Mouse (Mus musculus) bone marrow, adult 2 months (tissue): Measurements from ENCODE around the gene Anks1b. TPM values are rescaled to one million over a fixed set of nuclear protein-coding genes. Genes with fewer than 3 reads are reported as not detected.

Experiments used
- H3K27ac ChIP-seq: fragments of 200-500 bp; 2 replicates; pipeline ENCODE4 v1.5.1; 2012; ENCODE audit warnings: low read depth, mild to moderate bottlenecking, control low read depth, inconsistent platforms, low read length; ENCODE audit not compliant: control insufficient read depth, poor library complexity, insufficient read depth
- H3K4me1 ChIP-seq: fragments of 200-500 bp; 2 replicates; pipeline ENCODE4 v1.6.1; 2011; ENCODE audit warnings: low read length; ENCODE audit not compliant: control insufficient read depth, insufficient read depth
- H3K4me3 ChIP-seq: fragments of 200-500 bp; replicated peaks from 2 replicates; pipeline ENCODE3; 2011; ENCODE audit warnings: mild to moderate bottlenecking, low read depth, low read length, control low read depth; ENCODE audit not compliant: control insufficient read depth
- CTCF ChIP-seq: fragments of 200-500 bp; IDR thresholded peaks from 2 replicates; pipeline ENCODE4 v1.5.1; 2011; ENCODE audit warnings: low read length, control low read depth; ENCODE audit not compliant: control insufficient read depth, insufficient read depth
- POLR2A ChIP-seq: fragments of 200-500 bp; IDR thresholded peaks from 2 replicates; pipeline ENCODE4 v1.6.1; 2011; ENCODE audit warnings: low read depth, mild to moderate bottlenecking, control low read depth, low read length, borderline replicate concordance; ENCODE audit not compliant: control insufficient read depth
- WGBS: fragments of 180-500 bp; shearing (Covaris S2); methylation state at CpG from one replicate; pipeline ENCODE4 v1.1.7; 2018; 5-methylcytosine and 5-hydroxymethylcytosine counted together
- polyA plus RNA-seq: library from polyadenylated mRNA; stranded (reverse); fragments of >200 nt; gene quantifications from 2 replicates; pipeline ENCODE4 v1.2.4, GENCODE M21; 2011; ENCODE audit warnings: low replicate concordance; ENCODE audit not compliant: missing spikeins, insufficient read depth, insufficient read length

Gene Anks1b
- polyA plus RNA-seq, 1 experiment = not detected

GRCm38 (mm10) chr10:90697413-90697812, 824.1 kb downstream of the Anks1b start:
- 55% methylated on average over 8 of the region's 8 CpGs for WGBS
- TF ChIP-seq POLR2A = no peak
- TF ChIP-seq CTCF = no peak

GRCm38 (mm10) chr10:90699211-90699610, 825.9 kb downstream of the Anks1b start:
- 84% methylated on average over 12 of the region's 12 CpGs for WGBS

More at GRCm38 (mm10) chr10:90697413-90697812, 824.1 kb downstream of the Anks1b start:
- Histone ChIP-seq H3K27ac (no peak overlapping the region), H3K4me3 (no peak overlapping the region), H3K4me1 (no peaks in the 10 kb centered on the region)

DNA sequence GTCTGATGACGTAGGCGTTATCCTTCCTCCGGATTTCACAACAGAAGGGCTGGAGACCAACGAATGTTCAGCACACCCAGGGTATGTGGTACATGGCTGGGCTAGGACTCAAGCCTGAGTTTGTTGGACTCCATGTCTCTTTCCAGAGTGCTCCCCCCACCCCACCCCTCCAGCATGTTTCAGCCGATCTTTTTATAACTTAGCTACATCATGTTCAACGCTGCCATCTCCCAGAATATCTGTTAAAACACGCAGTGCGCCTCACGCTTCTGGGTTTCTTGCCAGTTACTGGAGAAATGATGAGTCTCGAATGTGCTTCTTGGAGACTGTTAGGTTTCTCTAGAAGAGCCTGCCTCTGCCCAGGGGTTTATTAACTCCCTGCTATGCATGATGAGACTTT, 831.3 kb downstream of the Anks1b start:
- TF ChIP-seq CTCF = no peak
- TF ChIP-seq POLR2A = no peak
- 78% methylated on average over 10 of the region's 10 CpGs for WGBS
- Histone ChIP-seq H3K27ac (no peak overlapping the region), H3K4me3 (no peak overlapping the region), H3K4me1 (no peaks in the 10 kb centered on the region)

More at GRCm38 (mm10) chr10:90699211-90699610, 825.9 kb downstream of the Anks1b start:
- Histone ChIP-seq H3K27ac (no peak overlapping the region), H3K4me1 (no peaks in the 10 kb centered on the region), H3K4me3 (no peak overlapping the region)
- TF ChIP-seq POLR2A (no peak), CTCF (no peak)

- WGBS = 68% methylated on average over 11 of the region's 11 CpGs
- H3K4me3 ChIP-seq = no peak overlapping the region
- no peak overlapping the region for H3K27ac ChIP-seq
- TF ChIP-seq POLR2A (no peak), CTCF (no peak)
- H3K4me1 ChIP-seq = no peaks in the 10 kb centered on the region
Measured at GRCm38 (mm10) chr10:90708822-90709601, 835.7 kb downstream of the Anks1b start.

DNA sequence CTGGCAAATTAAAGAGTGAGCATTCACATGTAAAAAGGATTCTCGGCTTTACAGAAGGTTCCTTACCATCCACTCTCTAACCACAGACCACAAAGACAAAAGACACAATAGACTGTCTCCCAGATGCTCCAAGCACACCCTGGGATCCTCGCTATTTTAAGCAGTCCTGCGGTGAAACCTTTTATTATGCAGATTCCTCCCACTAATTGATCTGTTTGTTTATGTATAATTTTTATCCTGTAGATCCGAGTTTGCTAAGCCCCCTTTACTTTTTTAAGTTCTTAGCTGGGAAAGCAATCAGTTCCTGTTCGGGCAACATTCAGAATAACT, 836.3 kb downstream of the Anks1b start:
- no peak overlapping the region for H3K4me3 ChIP-seq
- WGBS = 36% methylated on average over 5 of the region's 5 CpGs
- H3K27ac ChIP-seq = no peak overlapping the region
- TF ChIP-seq CTCF = no peak
- TF ChIP-seq POLR2A = no peak
- no peaks in the 10 kb centered on the region for H3K4me1 ChIP-seq

- 54% methylated on average over 11 of the region's 11 CpGs for WGBS
- no peaks in the 10 kb centered on the region for H3K4me1 ChIP-seq
- no peak overlapping the region for H3K4me3 ChIP-seq
- no peak for TF ChIP-seq CTCF
- no peak for TF ChIP-seq POLR2A
- no peak overlapping the region for H3K27ac ChIP-seq
Measured at GRCm38 (mm10) chr10:90717961-90718360, 844.7 kb downstream of the Anks1b start.

DNA sequence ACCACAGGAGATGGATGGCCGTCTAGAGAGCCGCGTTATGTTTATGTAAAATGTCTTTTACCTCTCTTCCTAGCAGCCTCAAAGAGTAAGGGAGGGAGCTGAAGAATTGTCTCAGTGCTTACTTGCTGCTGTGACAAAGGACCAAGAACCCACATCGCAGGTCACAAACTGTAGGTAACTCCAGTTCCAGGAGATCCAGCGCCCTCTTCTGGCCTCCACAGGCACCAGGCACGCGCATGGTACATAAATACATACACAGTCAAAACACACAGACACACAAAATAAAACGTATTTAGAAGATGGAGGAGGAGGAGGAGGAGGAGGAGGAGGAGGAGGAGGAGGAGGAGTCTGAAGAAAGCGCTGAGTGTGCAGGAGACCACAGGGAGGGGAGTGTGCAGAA, 845.4 kb downstream of the Anks1b start:
- whole genome bisulfite sequencing = 83% methylated on average over 9 of the region's 9 CpGs
- TF ChIP-seq CTCF (no peak), POLR2A (no peak)
- Histone ChIP-seq H3K4me1 (no peaks in the 10 kb centered on the region), H3K4me3 (no peak overlapping the region), H3K27ac (no peak overlapping the region)

- Histone ChIP-seq H3K4me3 (no peak overlapping the region), H3K27ac (no peak overlapping the region), H3K4me1 (no peaks in the 10 kb centered on the region)
- WGBS = 55% methylated on average over 4 of the region's 4 CpGs
- TF ChIP-seq POLR2A = no peak
- TF ChIP-seq CTCF = no peak
Measured at GRCm38 (mm10) chr10:90719996-90720395, 846.7 kb downstream of the Anks1b start.
